Mouse (Mus musculus) limb, embryonic 10.5 days (tissue): Measurements from ENCODE around the gene Gm21970. TPM values are rescaled to one million over a fixed set of nuclear protein-coding genes. Genes with fewer than 3 reads are reported as not detected.

Experiments
- DNase-seq: peaks from one replicate; pipeline ENCODE4 v3.0.0-alpha.2; 2017; ENCODE audit warnings: low spot score
- H3K27ac ChIP-seq: fragments of 300-500 bp; sonication (generic); 2 replicates; pipeline ENCODE4 v1.5.1; 2016; ENCODE audit warnings: mild to moderate bottlenecking
- H3K27me3 ChIP-seq: fragments of 300-500 bp; sonication (generic); 2 replicates; pipeline ENCODE4 v1.6.1; 2016; ENCODE audit warnings: low read depth, mild to moderate bottlenecking; ENCODE audit not compliant: poor library complexity, severe bottlenecking
- H3K36me3 ChIP-seq: fragments of 300-500 bp; sonication (generic); 2 replicates; pipeline ENCODE4 v1.6.1; 2016; ENCODE audit warnings: mild to moderate bottlenecking, moderate library complexity
- H3K4me1 ChIP-seq: fragments of 300-500 bp; sonication (generic); 2 replicates; pipeline ENCODE4 v1.6.1; 2016
- H3K4me3 ChIP-seq: fragments of 300-500 bp; sonication (generic); 2 replicates; pipeline ENCODE4 v1.5.1; 2016; ENCODE audit warnings: mild to moderate bottlenecking, moderate library complexity
- H3K9me3 ChIP-seq: fragments of 300-500 bp; sonication (generic); replicated peaks from 2 replicates; pipeline ENCODE4 v1.6.1; 2016; ENCODE audit warnings: mild to moderate bottlenecking
- WGBS: fragments of 180-500 bp; shearing (Covaris S2); methylation state at CpG from one replicate; pipeline ENCODE4 v1.1.7; 2016; 5-methylcytosine and 5-hydroxymethylcytosine counted together
- polyA plus RNA-seq: library from polyadenylated mRNA; unstranded; fragments of >200 nt; fragmentation: Nextera tagmentation; extraction: Ambion mirVana; gene quantifications from 2 replicates; pipeline ENCODE4 v1.2.1, GENCODE M21; 2016

Gene Gm21970
- polyA plus RNA-seq, 1 experiment from 2014 or later = not detected

GRCm38 (mm10) chr16:91357526-91357900 is 34.0 kb upstream of the Gm21970 start:
- Histone ChIP-seq H3K27ac (no peak overlapping the region), H3K4me3 (no peak overlapping the region), H3K36me3 (no peaks in the 10 kb centered on the region), H3K27me3 (peaks cover 13% of the 10 kb centered on the region), H3K9me3 (no peaks in the 10 kb centered on the region), H3K4me1 (peaks cover 5% of the 10 kb centered on the region)
- WGBS = 63% methylated on average over 10 of the region's 10 CpGs
- DNase-seq = no peak

DNA sequence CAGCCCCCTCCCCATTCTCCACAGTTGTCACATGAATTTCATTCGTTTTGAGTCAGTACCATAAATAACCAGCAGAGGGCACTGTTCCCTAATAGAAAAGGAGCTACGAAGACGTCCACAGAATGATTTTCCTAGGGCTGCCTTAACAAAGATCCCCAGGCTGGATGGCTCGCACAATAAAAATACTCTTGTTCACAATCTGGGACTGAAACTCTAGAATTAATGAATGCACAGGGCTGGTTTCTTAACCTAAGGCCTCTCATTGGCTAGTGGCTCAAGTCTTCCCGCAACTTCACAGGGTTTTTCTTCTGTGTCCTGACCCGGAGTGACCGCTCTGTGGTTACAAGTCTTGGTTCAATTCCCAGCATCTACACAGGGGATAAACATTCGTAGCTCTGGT is 33.0 kb upstream of the Gm21970 start:
- peak; percentile 31 for DNase-seq
- Histone ChIP-seq H3K36me3 (no peaks in the 10 kb centered on the region), H3K9me3 (no peaks in the 10 kb centered on the region), H3K4me3 (no peak overlapping the region), H3K4me1 (peaks cover 5% of the 10 kb centered on the region), H3K27ac (no peak overlapping the region), H3K27me3 (peaks cover 3% of the 10 kb centered on the region; the same call in 1 of the 2 replicates)
- WGBS = 44% methylated on average over 8 of the region's 8 CpGs

- Histone ChIP-seq H3K4me3 (no peak overlapping the region), H3K9me3 (no peaks in the 10 kb centered on the region), H3K27me3 (no peaks in the 10 kb centered on the region), H3K36me3 (no peaks in the 10 kb centered on the region), H3K4me1 (peaks cover 5% of the 10 kb centered on the region), H3K27ac (no peak overlapping the region)
- 92% methylated on average over 13 of the region's 13 CpGs for WGBS
- no peak for DNase-seq
Measured at GRCm38 (mm10) chr16:91359531-91359930, 32.0 kb upstream of the Gm21970 start.

DNA sequence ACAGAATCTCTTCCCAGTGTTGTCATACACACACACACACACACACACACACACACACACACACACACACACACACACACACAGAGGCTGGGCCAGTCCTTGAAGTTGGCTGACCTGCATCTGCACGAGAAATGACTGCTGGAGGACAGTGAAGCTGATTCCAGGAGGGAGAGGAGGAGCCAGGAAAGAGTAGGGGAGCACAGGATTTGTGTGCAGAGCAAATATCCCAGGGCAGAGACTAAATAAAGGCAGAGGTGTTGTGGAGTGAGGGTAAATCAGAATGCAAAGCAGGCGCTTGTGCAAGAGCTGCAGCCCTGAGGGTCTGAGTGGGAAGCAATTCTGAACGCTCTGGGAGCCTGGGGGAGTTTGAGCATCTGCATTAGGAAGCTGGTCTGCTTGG is 31.4 kb upstream of the Gm21970 start:
- Histone ChIP-seq H3K9me3 (no peaks in the 10 kb centered on the region), H3K27ac (no peak overlapping the region), H3K4me3 (no peak overlapping the region), H3K4me1 (peaks cover 5% of the 10 kb centered on the region), H3K36me3 (no peaks in the 10 kb centered on the region), H3K27me3 (no peaks in the 10 kb centered on the region)
- 79% methylated on average over 3 of the region's 3 CpGs for WGBS
- DNase-seq = no peak

- no peak for DNase-seq
- H3K27me3 ChIP-seq = no peaks in the 10 kb centered on the region
- no peak overlapping the region for H3K27ac ChIP-seq
- 44% methylated on average over 2 of the region's 2 CpGs for WGBS
- H3K4me1 ChIP-seq = peaks cover 5% of the 10 kb centered on the region
- no peaks in the 10 kb centered on the region for H3K9me3 ChIP-seq
- no peaks in the 10 kb centered on the region for H3K36me3 ChIP-seq
- no peak overlapping the region for H3K4me3 ChIP-seq
Measured at GRCm38 (mm10) chr16:91362006-91362405, 29.5 kb upstream of the Gm21970 start.

- no peaks in the 10 kb centered on the region for H3K27me3 ChIP-seq
- no peak overlapping the region for H3K27ac ChIP-seq
- WGBS = 74% methylated on average over 12 of the region's 12 CpGs
- no peak overlapping the region for H3K4me3 ChIP-seq
- no peaks in the 10 kb centered on the region for H3K9me3 ChIP-seq
- peaks cover 5% of the 10 kb centered on the region for H3K4me1 ChIP-seq
- no peaks in the 10 kb centered on the region for H3K36me3 ChIP-seq
- DNase-seq = no peak
Measured at GRCm38 (mm10) chr16:91362616-91363272, 28.8 kb upstream of the Gm21970 start.

DNA sequence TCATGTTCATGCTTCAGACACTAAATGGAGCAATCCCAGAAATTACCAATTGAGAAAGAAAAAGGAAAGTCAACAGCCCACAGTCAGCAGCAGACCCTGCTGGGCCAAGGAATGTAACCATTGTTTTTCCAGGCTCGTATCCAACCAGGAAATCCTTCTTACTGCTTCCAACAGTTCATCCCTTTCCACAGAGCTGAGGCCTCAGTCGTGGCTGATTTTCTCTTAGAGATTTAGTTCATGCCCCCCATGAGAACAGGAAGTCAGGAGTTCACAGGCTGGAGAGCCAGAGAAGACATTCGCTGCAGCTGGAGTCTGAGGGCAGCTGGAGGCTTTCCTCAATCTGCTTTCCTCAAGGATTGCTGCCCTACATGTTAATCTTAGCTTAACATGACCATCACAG is 28.0 kb upstream of the Gm21970 start:
- WGBS = 59% methylated on average over 3 of the region's 3 CpGs
- Histone ChIP-seq H3K4me3 (no peak overlapping the region), H3K4me1 (peaks cover 5% of the 10 kb centered on the region), H3K36me3 (no peaks in the 10 kb centered on the region), H3K27me3 (no peaks in the 10 kb centered on the region), H3K27ac (no peak overlapping the region), H3K9me3 (no peaks in the 10 kb centered on the region)
- no peak for DNase-seq

DNA sequence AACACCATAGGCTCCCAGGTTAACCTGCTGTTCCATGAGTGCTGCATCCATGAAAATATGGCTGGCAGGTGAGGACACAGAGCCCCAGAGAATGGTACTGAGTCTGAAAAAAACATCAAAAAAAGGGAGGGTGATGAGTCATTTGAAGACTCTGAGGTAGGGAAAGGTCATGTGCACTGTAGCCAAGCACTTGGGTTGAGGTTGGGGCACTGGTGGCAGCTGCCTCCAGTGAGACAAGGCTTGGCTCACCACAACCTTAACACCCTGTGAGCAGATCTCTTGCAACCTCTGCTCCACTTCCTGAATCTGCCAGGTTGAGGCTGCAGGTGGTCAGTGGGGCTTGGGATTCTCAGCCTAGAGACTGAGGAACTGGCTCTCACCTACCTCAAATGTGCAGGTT is 25.0 kb upstream of the Gm21970 start:
- Histone ChIP-seq H3K9me3 (no peaks in the 10 kb centered on the region), H3K27me3 (no peaks in the 10 kb centered on the region), H3K4me1 (peaks cover 5% of the 10 kb centered on the region), H3K27ac (no peak overlapping the region), H3K4me3 (no peak overlapping the region), H3K36me3 (no peaks in the 10 kb centered on the region)
- DNase-seq = no peak

DNA sequence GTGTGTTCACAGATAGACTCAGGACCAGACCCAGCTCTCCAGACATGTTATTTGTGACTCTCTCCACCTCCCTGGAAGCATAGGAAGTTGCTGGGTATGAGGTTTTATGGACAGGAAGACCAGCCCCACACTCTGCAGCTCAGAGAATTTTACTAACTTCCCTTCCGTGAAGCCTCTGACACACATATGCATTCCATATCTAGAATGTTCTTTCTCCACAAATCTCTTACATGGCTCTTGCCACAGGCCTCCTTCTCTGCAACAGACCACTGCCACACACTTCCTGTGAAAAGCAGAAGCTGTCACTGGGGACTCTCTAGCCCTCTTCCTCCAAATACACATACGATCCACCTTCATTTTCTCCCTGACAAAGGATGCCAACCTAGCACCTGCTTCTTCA is 24.5 kb upstream of the Gm21970 start:
- Histone ChIP-seq H3K27ac (no peak overlapping the region), H3K9me3 (no peaks in the 10 kb centered on the region), H3K4me1 (peaks cover 3% of the 10 kb centered on the region), H3K27me3 (no peaks in the 10 kb centered on the region), H3K4me3 (no peak overlapping the region), H3K36me3 (no peaks in the 10 kb centered on the region)
- DNase-seq = no peak
- WGBS = 90% methylated on average over 2 of the region's 2 CpGs

DNA sequence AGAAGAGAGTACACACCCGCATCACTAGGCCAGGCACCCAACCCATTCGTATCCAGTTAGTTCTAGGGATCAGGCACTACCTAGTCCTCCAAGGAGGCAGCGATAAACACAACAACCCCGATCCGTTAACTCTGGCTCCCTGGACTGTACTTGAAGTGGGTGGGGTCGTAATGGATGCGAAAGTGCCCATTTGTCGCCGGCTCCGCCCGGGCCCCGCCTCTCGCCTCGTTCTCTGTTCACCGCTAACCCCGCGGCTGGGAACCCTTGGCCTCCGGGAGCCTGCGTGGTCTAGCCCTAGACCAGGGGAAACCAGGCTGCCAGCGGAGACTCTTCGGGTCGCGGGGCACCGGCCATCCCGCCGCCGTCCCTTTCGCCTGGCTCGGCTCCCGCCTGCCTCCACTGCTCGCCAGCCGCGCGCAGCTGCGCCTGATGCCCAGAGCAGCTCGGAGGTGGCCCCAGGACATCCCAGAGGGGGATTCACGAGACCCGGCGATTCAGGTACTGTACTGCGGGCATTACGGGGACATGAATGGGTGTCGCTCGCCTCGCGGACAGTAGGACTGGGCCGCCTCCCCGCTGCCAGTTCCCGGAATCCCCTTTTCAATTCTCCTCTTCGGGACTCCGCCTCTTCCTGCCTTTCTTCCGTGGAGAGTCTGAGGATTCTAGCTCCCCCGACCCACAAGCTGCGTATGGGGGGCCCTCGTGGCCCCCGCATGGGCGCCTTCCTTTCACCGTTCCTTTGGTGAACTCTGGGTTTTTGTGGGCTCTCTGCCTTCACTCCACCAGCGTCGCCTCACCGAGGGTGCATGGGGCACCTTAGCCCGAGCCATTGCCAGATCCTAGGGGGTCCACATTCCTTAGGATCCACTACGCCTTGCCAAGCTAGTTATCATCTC is 18.7 kb upstream of the Gm21970 start, which contains the start of gene Ifnar2:
Ifnar2 (plus strand) TSS at position 207 of the 896 bp plus-strand sequence.
- DNase-seq = peak; percentile 84
- Histone ChIP-seq H3K27me3 (no peaks in the 10 kb centered on the region), H3K4me1 (peaks cover 15% of the 10 kb centered on the region), H3K36me3 (peaks cover 25% of the 10 kb centered on the region), H3K27ac (peak within 1 kb of the TSS; percentile 96), H3K9me3 (no peaks in the 10 kb centered on the region), H3K4me3 (peak within 1 kb of the TSS; percentile 84)
- WGBS = under 1% methylated on average over 62 of the region's 62 CpGs

- no peak for DNase-seq
- Histone ChIP-seq H3K27me3 (no peaks in the 10 kb centered on the region), H3K4me1 (peaks cover 17% of the 10 kb centered on the region), H3K9me3 (no peaks in the 10 kb centered on the region), H3K27ac (peak overlapping the region; percentile 96), H3K4me3 (peak overlapping the region; percentile 84), H3K36me3 (peaks cover 28% of the 10 kb centered on the region)
- 43% methylated on average over 13 of the region's 13 CpGs for WGBS
Measured at GRCm38 (mm10) chr16:91373473-91374252, 17.9 kb upstream of the Gm21970 start.

- DNase-seq = no peak
- Histone ChIP-seq H3K36me3 (peaks cover 28% of the 10 kb centered on the region), H3K27ac (no peak overlapping the region), H3K4me3 (peak overlapping the region; percentile 84; the same call in 1 of the 2 replicates), H3K4me1 (peaks cover 22% of the 10 kb centered on the region), H3K27me3 (no peaks in the 10 kb centered on the region), H3K9me3 (no peaks in the 10 kb centered on the region)
- WGBS = 92% methylated on average over 3 of the region's 3 CpGs
Measured at GRCm38 (mm10) chr16:91374253-91374634, 17.3 kb upstream of the Gm21970 start.

DNA sequence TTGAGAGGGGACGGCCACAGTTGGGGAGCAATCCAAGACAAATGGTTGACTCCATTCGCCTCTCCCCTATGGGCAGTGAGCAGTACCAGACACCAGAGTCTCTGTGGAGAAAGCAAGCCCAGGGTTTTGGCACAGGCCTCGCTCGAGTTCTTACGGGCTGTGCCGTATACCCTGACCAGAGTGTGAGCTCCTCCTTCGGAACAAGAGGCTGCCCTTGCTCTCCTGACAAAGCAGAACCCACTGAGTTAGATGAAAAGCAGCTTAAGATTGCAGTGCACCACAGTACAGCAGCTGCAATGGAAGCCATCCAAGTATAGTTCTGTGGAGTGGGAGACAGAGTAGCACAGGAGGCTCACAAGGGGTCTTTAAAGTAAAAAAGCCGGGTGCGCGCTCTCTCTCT is 14.8 kb upstream of the Gm21970 start:
- peaks cover 23% of the 10 kb centered on the region for H3K4me1 ChIP-seq
- H3K27me3 ChIP-seq = no peaks in the 10 kb centered on the region
- H3K36me3 ChIP-seq = peaks cover 32% of the 10 kb centered on the region
- 95% methylated on average over 10 of the region's 10 CpGs for WGBS
- no peak overlapping the region for H3K27ac ChIP-seq
- no peak for DNase-seq
- H3K4me3 ChIP-seq = no peak overlapping the region
- no peaks in the 10 kb centered on the region for H3K9me3 ChIP-seq
